ENCODE assay signal across 11 mouse cellular contexts in genomic region chr1:91038531-91038930, GRCm38 (mm10). TPM values are rescaled to one million over a fixed set of nuclear protein-coding genes. Genes with fewer than 3 reads are reported as not detected.
DNase-seq lines count a peak whose midpoint lies in the region; ATAC-seq and TF ChIP-seq lines count a peak whose summit lies in the region.
"Had no signal": no experiment of that assay in that cellular context is flagged by ENCODE, and none has a peak within 500 bp of the region (broad histone marks: within the 10 kb centered on the region; RNA-seq: fewer than 3 reads in every experiment).

No protein-coding gene starts in this region.

- no peak overlapping the region for H3K4me3 ChIP-seq in forebrain, embryonic 12.5 days (replicated peaks)
- H3K4me3 ChIP-seq in forebrain, embryonic 11.5 days (ENCODE audit: low read depth, low read length): no peak overlapping the region
- no peak overlapping the region for H3K4me3 ChIP-seq in heart, embryonic 12.5 days
- no peak overlapping the region for H3K4me3 ChIP-seq in layer of hippocampus, adult 2 months
- H3K4me3 ChIP-seq: neural tube, embryonic 12.5 days had no signal

- H3K27ac ChIP-seq in forebrain, embryonic 12.5 days: 0 out of 2 replicates have a peak overlapping the region, but pooled peaks have one; percentile 32
- no peak overlapping the region for H3K27ac ChIP-seq in forebrain, embryonic 11.5 days (ENCODE audit: low read depth, low read length)
- H3K27ac ChIP-seq in heart, embryonic 12.5 days (ENCODE audit: poor library complexity, severe bottlenecking): peak overlapping the region; percentile 37
- peak overlapping the region; percentile 2; the same call in 1 of the 2 replicates for H3K27ac ChIP-seq in layer of hippocampus, adult 2 months
- H3K27ac ChIP-seq: neural tube, embryonic 12.5 days had no signal

- H3K4me2 ChIP-seq in forebrain, embryonic 12.5 days: no peak overlapping the region
- no peak overlapping the region for H3K4me2 ChIP-seq in forebrain, embryonic 11.5 days (ENCODE audit: low read depth, low read length, severe bottlenecking)
- H3K4me2 ChIP-seq in heart, embryonic 12.5 days: no peak overlapping the region
- H3K4me2 ChIP-seq: neural tube, embryonic 12.5 days had no signal

- no peaks in the 10 kb centered on the region for H3K9me3 ChIP-seq in forebrain, embryonic 12.5 days
- no peaks in the 10 kb centered on the region for H3K9me3 ChIP-seq in forebrain, embryonic 11.5 days (ENCODE audit: control insufficient read depth, low read length)
- no peaks in the 10 kb centered on the region for H3K9me3 ChIP-seq in heart, embryonic 12.5 days (replicated peaks)
- H3K9me3 ChIP-seq: neural tube, embryonic 12.5 days had no signal

- H3K27me3 ChIP-seq in forebrain, embryonic 12.5 days: no peaks in the 10 kb centered on the region
- no peaks in the 10 kb centered on the region for H3K27me3 ChIP-seq in forebrain, embryonic 11.5 days (ENCODE audit: control insufficient read depth, insufficient read depth, low read length)
- H3K27me3 ChIP-seq in heart, embryonic 12.5 days (replicated peaks): no peaks in the 10 kb centered on the region
- H3K27me3 ChIP-seq: neural tube, embryonic 12.5 days had no signal

- no peaks in the 10 kb centered on the region for H3K36me3 ChIP-seq in forebrain, embryonic 12.5 days (replicated peaks)
- no peaks in the 10 kb centered on the region for H3K36me3 ChIP-seq in forebrain, embryonic 11.5 days (ENCODE audit: control insufficient read depth, insufficient read depth, low read length)
- H3K36me3 ChIP-seq in heart, embryonic 12.5 days: peaks cover 3% of the 10 kb centered on the region; the same call in 1 of the 2 replicates
- H3K36me3 ChIP-seq: neural tube, embryonic 12.5 days had no signal

- peaks cover 8% of the 10 kb centered on the region for H3K4me1 ChIP-seq in forebrain, embryonic 12.5 days
- no peaks in the 10 kb centered on the region for H3K4me1 ChIP-seq in forebrain, embryonic 11.5 days (replicated peaks; ENCODE audit: control insufficient read depth, insufficient read depth, low read length)
- peaks cover 86% of the 10 kb centered on the region for H3K4me1 ChIP-seq in heart, embryonic 12.5 days (replicated peaks)

- intact Hi-C loops in heart, postnatal 14 days (cut with DNase I): loop anchor here (2.0 to 5.0 kb wide), 3 partner anchors 22 to 66 kb away; no protein-coding TSS in a partner anchor

- no peak for DNase-seq in forebrain, embryonic 11.5 days (ENCODE audit: low spot score)
- no peak for DNase-seq in heart, postnatal 14 days
- DNase-seq in layer of hippocampus, adult 2 months (ENCODE audit: low spot score in 2 of 2): no peak
- DNase-seq in layer of hippocampus, adult 18-20 months (ENCODE audit: low spot score in 2 of 2): no peak
- peak; percentile 42 for DNase-seq in ZHBTc4 (ENCODE audit: low read depth, low spot score)
- no peak for DNase-seq in right cerebral cortex, adult 2 months (ENCODE audit: low spot score in 2 of 2)
- DNase-seq: cerebellum, adult 11-12 months; lung, adult 2 months had no signal

- 45% methylated on average over 6 of the region's 6 CpGs for WGBS in forebrain, embryonic 12.5 days
- WGBS in forebrain, embryonic 11.5 days: 59% methylated on average over 6 of the region's 6 CpGs
- WGBS in heart, embryonic 12.5 days: 51% methylated on average over 6 of the region's 6 CpGs

- no peak overlapping the region for H3K9ac ChIP-seq in forebrain, embryonic 12.5 days
- no peak overlapping the region for H3K9ac ChIP-seq in forebrain, embryonic 11.5 days (ENCODE audit: low read length)
- no peak overlapping the region for H3K9ac ChIP-seq in heart, embryonic 12.5 days
- H3K9ac ChIP-seq: neural tube, embryonic 12.5 days had no signal

- no peak for TF ChIP-seq CTCF in layer of hippocampus, adult 2 months (conservative IDR thresholded peaks at IDR 0.05)

- no peak for ATAC-seq in forebrain, embryonic 12.5 days (ENCODE audit: low FRiP score)
- no peak for ATAC-seq in forebrain, embryonic 11.5 days (replicated peaks; ENCODE audit: low FRiP score)
- no peak for ATAC-seq in heart, embryonic 12.5 days (ENCODE audit: insufficient number of reproducible peaks, low FRiP score)

RNA-seq across cellular contexts. Expression of gene Lrrfip1, which starts 40.0 kb away (rescaled TPM):
- polyA plus RNA-seq in forebrain, embryonic 12.5 days (2016; fragmentation: Nextera tagmentation; extraction: Ambion mirVana): 19.6 and 19.9 TPM in 2 replicates
- 21.4 and 22.1 TPM in 2 replicates for polyA plus RNA-seq in forebrain, embryonic 11.5 days (2014; fragmentation: Nextera tagmentation; extraction: Ambion mirVana)
- polyA plus RNA-seq in heart, embryonic 12.5 days (2016; fragmentation: Nextera tagmentation; extraction: Ambion mirVana): 151 and 161 TPM in 2 replicates
- total RNA-seq in heart, postnatal 14 days (2021): 100 to 1,000 TPM; 101 to 109 TPM
- total RNA-seq in layer of hippocampus, adult 2 months (2021): 10 to 100 TPM; 77.6 to 82.3 TPM
- total RNA-seq in layer of hippocampus, adult 18-20 months (2021): 10 to 100 TPM; 68.3 to 69.9 TPM
